Comparison of ENCODE assay signal across 34 mouse cellular contexts in the genomic region with DNA sequence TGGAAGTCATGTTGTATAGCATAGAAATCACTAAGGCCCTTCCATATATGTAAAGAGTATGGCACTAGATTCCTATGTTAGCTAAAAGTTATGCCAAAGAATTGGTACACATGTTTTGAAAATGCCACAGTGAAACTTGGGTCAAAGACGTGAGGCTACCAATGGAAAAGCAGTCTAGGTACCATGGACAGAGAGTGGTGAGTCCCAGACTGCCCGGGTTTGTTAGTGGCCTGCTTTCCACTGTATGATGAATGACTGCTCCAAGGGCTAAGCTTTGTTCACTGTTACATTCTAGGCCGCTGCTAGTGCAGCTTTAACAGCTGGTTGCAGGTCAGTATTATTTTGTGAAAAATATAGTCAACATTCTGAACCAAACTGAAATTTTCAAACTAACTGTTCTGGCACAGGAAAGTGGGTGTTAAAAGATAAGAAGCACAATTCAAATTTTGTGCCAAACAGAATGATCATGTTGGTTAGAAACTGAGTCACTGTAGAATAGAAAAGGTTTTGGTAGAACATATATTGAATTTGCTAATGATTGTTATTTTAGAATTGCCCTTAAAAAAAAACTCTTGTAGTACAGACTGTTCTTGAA. TPM values are rescaled to one million over a fixed set of nuclear protein-coding genes. Genes with fewer than 3 reads are reported as not detected.
DNase-seq lines count a peak whose midpoint lies in the region; ATAC-seq and TF ChIP-seq lines count a peak whose summit lies in the region.
"Had no signal": no experiment of that assay in that cellular context is flagged by ENCODE, and none has a peak within 500 bp of the region (broad histone marks: within the 10 kb centered on the region; RNA-seq: fewer than 3 reads in every experiment).

No protein-coding gene starts in this region.

- H3K27ac ChIP-seq in lung, embryonic 14.5 days (ENCODE audit: low read depth): no peak overlapping the region
- H3K27ac ChIP-seq in kidney, embryonic 14.5 days (ENCODE audit: low read depth, low read length): no peak overlapping the region
- no peak overlapping the region for H3K27ac ChIP-seq in forebrain, embryonic 13.5 days
- H3K27ac ChIP-seq: embryonic facial prominence, embryonic 12.5 days; forebrain, embryonic 15.5 days; gastrocnemius, adult 2 months; kidney, postnatal 0 days; liver, embryonic 14.5 days; neural tube, embryonic 15.5 days; stomach, embryonic 15.5 days had no signal

- H3K9ac ChIP-seq in lung, embryonic 14.5 days: no peak overlapping the region
- H3K9ac ChIP-seq in kidney, embryonic 14.5 days (ENCODE audit: low read depth, low read length): no peak overlapping the region
- no peak overlapping the region for H3K9ac ChIP-seq in forebrain, embryonic 13.5 days
- H3K9ac ChIP-seq: embryonic facial prominence, embryonic 12.5 days; forebrain, embryonic 15.5 days; liver, embryonic 14.5 days; neural tube, embryonic 15.5 days; stomach, embryonic 15.5 days had no signal

- TF ChIP-seq CTCF in lung, embryonic 14.5 days (IDR thresholded peaks at IDR 0.05; ENCODE audit: low read depth): no peak

- H3K36me3 ChIP-seq in lung, embryonic 14.5 days (ENCODE audit: insufficient read depth): no peaks in the 10 kb centered on the region
- H3K36me3 ChIP-seq in kidney, embryonic 14.5 days (ENCODE audit: control insufficient read depth, insufficient read depth, low read length): 0 out of 2 replicates have a peak, but pooled peaks cover 3% of the 10 kb centered on the region
- no peaks in the 10 kb centered on the region for H3K36me3 ChIP-seq in forebrain, embryonic 13.5 days (ENCODE audit: poor library complexity, severe bottlenecking)
- H3K36me3 ChIP-seq: embryonic facial prominence, embryonic 12.5 days; forebrain, embryonic 15.5 days; neural tube, embryonic 15.5 days; stomach, embryonic 15.5 days had no signal

- no peak overlapping the region for H3K4me3 ChIP-seq in lung, embryonic 14.5 days (ENCODE audit: low read depth, low read length)
- H3K4me3 ChIP-seq in kidney, embryonic 14.5 days (ENCODE audit: low read length): no peak overlapping the region
- H3K4me3 ChIP-seq in forebrain, embryonic 13.5 days: no peak overlapping the region
- H3K4me3 ChIP-seq: embryonic facial prominence, embryonic 12.5 days; forebrain, embryonic 15.5 days; gastrocnemius, adult 2 months; neural tube, embryonic 15.5 days; stomach, embryonic 15.5 days had no signal

- no peak for ATAC-seq in lung, embryonic 14.5 days (ENCODE audit: insufficient read depth)
- ATAC-seq in kidney, embryonic 14.5 days (ENCODE audit: low FRiP score, low TSS enrichment): no peak
- no peak for ATAC-seq in forebrain, embryonic 13.5 days
- ATAC-seq: forebrain, embryonic 15.5 days; hindbrain, embryonic 16.5 days; Patski had no signal

- H3K27me3 ChIP-seq in lung, embryonic 14.5 days (ENCODE audit: insufficient read depth, low read length): no peaks in the 10 kb centered on the region
- no peaks in the 10 kb centered on the region for H3K27me3 ChIP-seq in kidney, embryonic 14.5 days (ENCODE audit: control insufficient read depth, insufficient read depth, low read length)
- no peaks in the 10 kb centered on the region for H3K27me3 ChIP-seq in forebrain, embryonic 13.5 days
- H3K27me3 ChIP-seq: CH12.LX; embryonic facial prominence, embryonic 12.5 days; forebrain, embryonic 15.5 days; neural tube, embryonic 15.5 days; Patski; stomach, embryonic 15.5 days had no signal

- H3K4me2 ChIP-seq in lung, embryonic 14.5 days: no peak overlapping the region
- H3K4me2 ChIP-seq in kidney, embryonic 14.5 days (replicated peaks; ENCODE audit: low read depth, low read length): no peak overlapping the region
- H3K4me2 ChIP-seq in forebrain, embryonic 13.5 days: no peak overlapping the region
- H3K4me2 ChIP-seq: embryonic facial prominence, embryonic 12.5 days; forebrain, embryonic 15.5 days; heart, embryonic 11.5 days; neural tube, embryonic 15.5 days; stomach, embryonic 15.5 days had no signal

- no peaks in the 10 kb centered on the region for H3K4me1 ChIP-seq in lung, embryonic 14.5 days (ENCODE audit: insufficient read depth)
- H3K4me1 ChIP-seq in kidney, embryonic 14.5 days (ENCODE audit: control insufficient read depth, insufficient read depth, low read length): no peaks in the 10 kb centered on the region
- no peaks in the 10 kb centered on the region for H3K4me1 ChIP-seq in forebrain, embryonic 13.5 days
- H3K4me1 ChIP-seq: embryonic facial prominence, embryonic 12.5 days; forebrain, embryonic 15.5 days; stomach, embryonic 15.5 days had no signal

- 33% methylated on average over 3 of the region's 3 CpGs for WGBS in lung, embryonic 14.5 days
- WGBS in kidney, embryonic 14.5 days: 45% methylated on average over 3 of the region's 3 CpGs
- 81% methylated on average over 3 of the region's 3 CpGs for WGBS in forebrain, embryonic 13.5 days

- H3K9me3 ChIP-seq in lung, embryonic 14.5 days (ENCODE audit: low read depth, low read length): no peaks in the 10 kb centered on the region
- no peaks in the 10 kb centered on the region for H3K9me3 ChIP-seq in kidney, embryonic 14.5 days (ENCODE audit: control insufficient read depth, low read length)
- no peaks in the 10 kb centered on the region for H3K9me3 ChIP-seq in forebrain, embryonic 13.5 days (replicated peaks)
- H3K9me3 ChIP-seq: embryonic facial prominence, embryonic 12.5 days; forebrain, embryonic 15.5 days; neural tube, embryonic 15.5 days; stomach, embryonic 15.5 days had no signal

- DNase-seq in lung, embryonic 14.5 days: peak; percentile 26
- no peak for DNase-seq in lung, postnatal 36 days
- peak; percentile 10 for DNase-seq in R1 (ENCODE audit: low read depth, low spot score)
- peak; percentile 7 for DNase-seq in forelimb bud, embryonic 11.5 days (ENCODE audit: low read depth, low spot score)
- DNase-seq in yolk sac, embryonic 10.5 days (ENCODE audit: low spot score): no peak
- DNase-seq: adrenal gland, adult 2 months; cerebellum, adult 11-12 months; cerebellum, adult 9-11 months; gastrocnemius, adult 2 months; gastrocnemius, postnatal 36 days; heart, adult 18-20 months; heart, postnatal 4 days; kidney, adult 18-20 months; kidney, postnatal 4 days; layer of hippocampus, postnatal 36 days; liver; lung, adult 2 months; lung, postnatal 4 days; midbrain, embryonic 14.5 days; retina, postnatal 1 day; right cerebral cortex, postnatal 25 days; thymus, postnatal 14 days had no signal

RNA-seq across cellular contexts. Expression of gene Usp47, which starts 22.6 kb away (rescaled TPM):
- polyA plus RNA-seq in lung, embryonic 14.5 days (2014; fragmentation: Nextera tagmentation; extraction: Ambion mirVana): 91.1 and 92.1 TPM in 2 replicates
- 31.9 and 80.9 TPM in 2 replicates for polyA plus RNA-seq in kidney, embryonic 14.5 days (2014; fragmentation: Nextera tagmentation; extraction: Ambion mirVana)
- 77.1 and 85.3 TPM in 2 replicates for polyA plus RNA-seq in forebrain, embryonic 13.5 days (2015; fragmentation: Nextera tagmentation; extraction: Ambion mirVana)

Comparison
In these comparisons a context has a peak if more than half of its experiments do, and no peak if none do; other contexts are left out.
1. DNase-seq: peak in lung, embryonic 14.5 days (single experiment), R1 (single experiment) and forelimb bud, embryonic 11.5 days (single experiment); none in lung, postnatal 36 days (single experiment) and yolk sac, embryonic 10.5 days (single experiment).